Mouse (Mus musculus) embryonic facial prominence, embryonic 10.5 days (tissue): ENCODE data around the gene Gper1. TPM values are rescaled to one million over a fixed set of nuclear protein-coding genes. Genes with fewer than 3 reads are reported as not detected.

Experiments
- DNase-seq: peaks from one replicate; pipeline ENCODE4 v3.0.0-alpha.2; 2017; ENCODE audit warnings: low spot score
- H3K27ac ChIP-seq: fragments of 300-500 bp; sonication (generic); replicated peaks from 2 replicates; pipeline ENCODE4 v1.5.1; 2016; ENCODE audit warnings: mild to moderate bottlenecking
- H3K27me3 ChIP-seq: fragments of 300-500 bp; sonication (generic); replicated peaks from 2 replicates; pipeline ENCODE4 v1.6.1; 2016; ENCODE audit warnings: low read depth, mild to moderate bottlenecking; ENCODE audit not compliant: poor library complexity, severe bottlenecking
- H3K36me3 ChIP-seq: fragments of 300-500 bp; sonication (generic); replicated peaks from 2 replicates; pipeline ENCODE4 v1.6.1; 2016; ENCODE audit warnings: mild to moderate bottlenecking, moderate library complexity
- H3K4me1 ChIP-seq: fragments of 300-500 bp; sonication (generic); 2 replicates; pipeline ENCODE4 v1.6.1; 2016
- H3K4me3 ChIP-seq: fragments of 300-500 bp; sonication (generic); 2 replicates; pipeline ENCODE4 v1.5.1; 2016; ENCODE audit warnings: mild to moderate bottlenecking, moderate library complexity
- H3K9me3 ChIP-seq: fragments of 300-500 bp; sonication (generic); 2 replicates; pipeline ENCODE4 v1.6.1; 2016; ENCODE audit warnings: mild to moderate bottlenecking
- WGBS: fragments of 180-500 bp; shearing (Covaris S2); methylation state at CpG from one replicate; pipeline ENCODE4 v1.1.7; 2016; 5-methylcytosine and 5-hydroxymethylcytosine counted together
- polyA plus RNA-seq: library from polyadenylated mRNA; unstranded; fragments of >200 nt; fragmentation: Nextera tagmentation; extraction: Ambion mirVana; gene quantifications from 2 replicates; pipeline ENCODE4 v1.2.1, GENCODE M21; 2016

Gene Gper1
- polyA plus RNA-seq, 1 experiment from 2014 or later = 0.46 TPM

- Histone ChIP-seq H3K4me1 (peaks cover 55% of the 10 kb centered on the region), H3K36me3 (0 out of 2 replicates have a peak, but pooled peaks cover 3% of the 10 kb centered on the region), H3K27me3 (no peaks in the 10 kb centered on the region), H3K4me3 (no peak overlapping the region), H3K9me3 (no peaks in the 10 kb centered on the region), H3K27ac (peak overlapping the region; percentile 51)
- WGBS = 88% methylated on average over 14 of the region's 14 CpGs
- DNase-seq = no peak
Measured at GRCm38 (mm10) chr5:139407121-139407885, 15.6 kb upstream of the Gper1 start.

GRCm38 (mm10) chr5:139408511-139408910 is 14.4 kb upstream of the Gper1 start:
- Histone ChIP-seq H3K9me3 (no peaks in the 10 kb centered on the region), H3K4me3 (no peak overlapping the region), H3K4me1 (peaks cover 55% of the 10 kb centered on the region), H3K36me3 (no peaks in the 10 kb centered on the region), H3K27me3 (no peaks in the 10 kb centered on the region), H3K27ac (peak overlapping the region; percentile 36; the same call in 1 of the 2 replicates)
- DNase-seq = no peak
- WGBS = 92% methylated on average over 7 of the region's 7 CpGs

GRCm38 (mm10) chr5:139409412-139409811 is 13.5 kb upstream of the Gper1 start:
- 87% methylated on average over 12 of the region's 12 CpGs for WGBS
- peaks cover 47% of the 10 kb centered on the region for H3K4me1 ChIP-seq
- DNase-seq = no peak
- no peak overlapping the region for H3K4me3 ChIP-seq
- H3K27me3 ChIP-seq = no peaks in the 10 kb centered on the region
- H3K36me3 ChIP-seq = peaks cover 7% of the 10 kb centered on the region
- H3K27ac ChIP-seq = peak overlapping the region; percentile 8; the same call in 1 of the 2 replicates
- H3K9me3 ChIP-seq = no peaks in the 10 kb centered on the region

GRCm38 (mm10) chr5:139410056-139410455 is 12.9 kb upstream of the Gper1 start:
- WGBS = 80% methylated on average over 4 of the region's 4 CpGs
- H3K4me1 ChIP-seq = peaks cover 41% of the 10 kb centered on the region
- H3K27me3 ChIP-seq = no peaks in the 10 kb centered on the region
- no peak for DNase-seq
- no peaks in the 10 kb centered on the region for H3K9me3 ChIP-seq
- peaks cover 14% of the 10 kb centered on the region for H3K36me3 ChIP-seq
- H3K27ac ChIP-seq = no peak overlapping the region
- H3K4me3 ChIP-seq = no peak overlapping the region

GRCm38 (mm10) chr5:139411117-139411516 is 11.8 kb upstream of the Gper1 start:
- no peak overlapping the region for H3K27ac ChIP-seq
- peaks cover 30% of the 10 kb centered on the region for H3K4me1 ChIP-seq

GRCm38 (mm10) chr5:139411665-139412314 is 11.2 kb upstream of the Gper1 start:
- no peaks in the 10 kb centered on the region for H3K9me3 ChIP-seq
- H3K27me3 ChIP-seq = no peaks in the 10 kb centered on the region
- peaks cover 25% of the 10 kb centered on the region for H3K4me1 ChIP-seq
- no peak overlapping the region for H3K4me3 ChIP-seq
- H3K27ac ChIP-seq = no peak overlapping the region
- WGBS = 80% methylated on average over 15 of the region's 15 CpGs
- peaks cover 19% of the 10 kb centered on the region for H3K36me3 ChIP-seq
- no peak for DNase-seq

More at GRCm38 (mm10) chr5:139411117-139411516, 11.8 kb upstream of the Gper1 start:
- Histone ChIP-seq H3K27me3 (no peaks in the 10 kb centered on the region), H3K9me3 (no peaks in the 10 kb centered on the region), H3K36me3 (peaks cover 19% of the 10 kb centered on the region), H3K4me3 (no peak overlapping the region)
- DNase-seq = no peak
- 88% methylated on average over 6 of the region's 6 CpGs for WGBS

- H3K4me1 ChIP-seq = peaks cover 19% of the 10 kb centered on the region
- no peak overlapping the region for H3K4me3 ChIP-seq
- 89% methylated on average over 4 of the region's 4 CpGs for WGBS
- peaks cover 29% of the 10 kb centered on the region for H3K36me3 ChIP-seq
- no peaks in the 10 kb centered on the region for H3K27me3 ChIP-seq
- H3K9me3 ChIP-seq = 0 out of 2 replicates have a peak, but pooled peaks cover 5% of the 10 kb centered on the region
- DNase-seq = no peak
- no peak overlapping the region for H3K27ac ChIP-seq
Measured at GRCm38 (mm10) chr5:139413545-139413944, 9.4 kb upstream of the Gper1 start.

GRCm38 (mm10) chr5:139415001-139415400 is 8.0 kb upstream of the Gper1 start:
- Histone ChIP-seq H3K27ac (no peak overlapping the region), H3K9me3 (0 out of 2 replicates have a peak, but pooled peaks cover 5% of the 10 kb centered on the region), H3K4me3 (no peak overlapping the region), H3K27me3 (no peaks in the 10 kb centered on the region), H3K36me3 (peaks cover 29% of the 10 kb centered on the region), H3K4me1 (peaks cover 23% of the 10 kb centered on the region)
- DNase-seq = no peak
- WGBS = 93% methylated on average over 5 of the region's 5 CpGs

- WGBS = 94% methylated on average over 4 of the region's 4 CpGs
- Histone ChIP-seq H3K9me3 (0 out of 2 replicates have a peak, but pooled peaks cover 5% of the 10 kb centered on the region), H3K27me3 (no peaks in the 10 kb centered on the region), H3K4me1 (peaks cover 17% of the 10 kb centered on the region), H3K4me3 (no peak overlapping the region), H3K27ac (no peak overlapping the region), H3K36me3 (peaks cover 29% of the 10 kb centered on the region)
- no peak for DNase-seq
Measured at GRCm38 (mm10) chr5:139416942-139417341, 6.0 kb upstream of the Gper1 start.

- Histone ChIP-seq H3K4me1 (peaks cover 14% of the 10 kb centered on the region), H3K4me3 (no peak overlapping the region), H3K27ac (no peak overlapping the region), H3K27me3 (no peaks in the 10 kb centered on the region), H3K36me3 (peaks cover 29% of the 10 kb centered on the region), H3K9me3 (0 out of 2 replicates have a peak, but pooled peaks cover 5% of the 10 kb centered on the region)
- no peak for DNase-seq
- WGBS = 87% methylated on average over 3 of the region's 3 CpGs
Measured at GRCm38 (mm10) chr5:139417480-139417879, 5.5 kb upstream of the Gper1 start.

- no peak for DNase-seq
- no peaks in the 10 kb centered on the region for H3K27me3 ChIP-seq
- peaks cover 29% of the 10 kb centered on the region for H3K36me3 ChIP-seq
- H3K4me1 ChIP-seq = peaks cover 16% of the 10 kb centered on the region
- H3K27ac ChIP-seq = peak overlapping the region; percentile 54
- no peak overlapping the region for H3K4me3 ChIP-seq
- 83% methylated on average over 2 of the region's 2 CpGs for WGBS
- 0 out of 2 replicates have a peak, but pooled peaks cover 5% of the 10 kb centered on the region for H3K9me3 ChIP-seq
Measured at GRCm38 (mm10) chr5:139418110-139418509, 4.8 kb upstream of the Gper1 start.

GRCm38 (mm10) chr5:139418633-139419032 is 4.3 kb upstream of the Gper1 start:
- Histone ChIP-seq H3K27me3 (no peaks in the 10 kb centered on the region), H3K36me3 (peaks cover 29% of the 10 kb centered on the region), H3K4me3 (no peak overlapping the region), H3K27ac (peak overlapping the region; percentile 54), H3K4me1 (peaks cover 20% of the 10 kb centered on the region), H3K9me3 (0 out of 2 replicates have a peak, but pooled peaks cover 5% of the 10 kb centered on the region)
- WGBS = 40% methylated on average over 3 of the region's 3 CpGs
- no peak for DNase-seq
